Mouse (Mus musculus): ENCODE measurements around the gene C530008M17Rik. TPM values are rescaled to one million over a fixed set of nuclear protein-coding genes. Genes with fewer than 3 reads are reported as not detected.

C530008M17Rik gene
- polyA plus RNA-seq (2016; fragmentation: Nextera tagmentation; extraction: Ambion mirVana), result 81.2 and 81.5 TPM in 2 replicates

DNA sequence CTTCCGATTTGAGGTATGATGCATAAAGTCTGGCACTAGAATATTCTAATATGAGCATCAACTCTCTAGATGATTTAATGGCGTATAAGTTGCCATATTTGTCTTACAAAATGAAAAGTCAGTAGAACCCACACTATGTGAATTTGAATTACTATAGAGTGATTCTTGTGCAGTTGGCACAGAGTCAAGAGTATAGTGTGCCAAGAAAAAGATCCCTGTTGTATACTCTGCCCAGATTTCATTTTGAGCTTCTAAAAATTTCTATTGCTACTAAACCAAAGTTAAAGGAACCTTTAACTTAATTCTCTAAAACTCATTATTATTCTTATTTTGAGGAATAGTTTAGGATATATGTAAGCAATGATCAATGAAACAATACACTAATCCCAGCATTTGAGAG, at the start of gene C530008M17Rik:
Gene C530008M17Rik, plus strand, starts transcription at position 301 of the 400 bp plus-strand sequence.
- peak within 1 kb of the TSS; percentile 98 for H3K9ac ChIP-seq
- WGBS, result 91% methylated on average over 2 of the region's 2 CpGs
- no peaks in the 10 kb centered on the region for H3K9me3 ChIP-seq (replicated peaks)

DNA sequence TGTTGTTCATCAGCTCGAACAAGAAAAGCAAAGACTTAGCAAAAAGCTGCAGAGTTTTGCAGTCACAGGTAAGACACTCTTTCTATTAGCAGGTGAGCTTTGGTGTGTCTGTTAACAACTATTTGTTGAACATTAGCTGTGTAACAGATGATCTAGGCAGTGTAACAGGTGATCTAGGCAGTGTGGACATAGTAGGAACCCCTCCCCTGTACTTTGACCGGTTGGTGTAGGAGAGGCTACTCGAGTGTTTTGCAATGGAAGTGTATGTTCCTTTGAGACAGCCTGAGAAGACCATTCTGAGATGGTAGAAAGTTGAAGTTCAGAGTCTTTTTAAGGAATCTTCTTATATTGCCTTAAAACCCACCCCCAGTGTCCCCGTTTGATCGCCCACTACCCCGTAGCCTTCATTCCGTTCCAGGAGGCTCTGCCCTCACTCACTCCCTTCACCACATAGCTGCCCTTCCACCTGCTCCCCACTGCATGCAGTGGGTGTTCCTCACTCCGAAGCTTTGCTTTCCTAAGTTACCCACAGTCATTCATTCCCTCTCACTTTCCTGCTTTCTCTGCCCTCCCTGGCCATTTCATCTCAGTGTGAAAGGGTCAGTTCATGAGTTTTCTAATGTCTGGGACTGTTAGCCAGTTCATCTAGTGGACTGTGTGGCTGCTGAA, 46.5 kb upstream of the C530008M17Rik start:
- Histone ChIP-seq H3K36me3 (peaks cover 65% of the 10 kb centered on the region), H3K9ac (no peak overlapping the region; the same call in 1 of the 2 replicates), H3K9me3 (replicated peaks) (no peaks in the 10 kb centered on the region), H3K27ac (no peak overlapping the region), H3K4me3 (no peak overlapping the region), H3K27me3 (no peaks in the 10 kb centered on the region), H3K4me1 (no peaks in the 10 kb centered on the region), H3K4me2 (replicated peaks) (no peak overlapping the region)
- WGBS, result 93% methylated on average over 8 of the region's 8 CpGs
- no peak for ATAC-seq (ENCODE audit: low FRiP score)

More for the DNA sequence above, at the start of gene C530008M17Rik:
- Histone ChIP-seq H3K4me1 (peaks cover 26% of the 10 kb centered on the region), H3K4me3 (peak within 1 kb of the TSS; percentile 85), H3K36me3 (no peaks in the 10 kb centered on the region), H3K27ac (peak within 1 kb of the TSS; percentile 99), H3K27me3 (no peaks in the 10 kb centered on the region), H3K4me2 (replicated peaks) (peak within 1 kb of the TSS; percentile 78)
- no peak for ATAC-seq (ENCODE audit: low FRiP score)

DNA sequence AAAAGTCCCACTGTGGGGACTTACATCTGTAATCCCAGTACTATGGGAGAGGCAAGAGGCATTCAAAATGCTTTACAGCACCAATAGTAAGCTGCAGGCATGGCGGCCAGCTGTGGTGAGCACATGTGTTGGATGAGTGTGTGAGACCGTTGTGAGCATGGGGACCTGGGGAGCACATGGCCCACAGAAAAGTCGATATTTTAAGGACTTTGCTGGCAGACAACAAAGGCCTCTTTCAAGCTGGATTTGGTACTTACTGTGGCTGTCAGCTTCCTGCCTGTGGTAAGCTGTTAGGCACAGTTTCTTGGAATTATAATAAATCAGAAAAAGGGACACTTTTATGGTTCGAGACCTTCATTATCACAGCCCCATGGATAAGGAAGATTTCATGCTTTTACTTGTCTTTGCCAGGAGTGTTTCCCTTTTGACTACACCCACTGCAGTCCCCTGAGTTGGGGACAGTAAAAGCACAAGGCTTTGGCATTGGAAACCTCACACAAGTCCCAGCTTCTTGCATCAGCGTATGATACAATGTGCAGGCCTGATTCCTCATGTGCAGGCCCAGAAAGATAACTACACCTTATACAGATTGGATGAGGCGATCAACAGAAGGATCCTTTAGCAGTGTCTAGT, 43.3 kb upstream of the C530008M17Rik start:
- H3K27me3 ChIP-seq, result no peaks in the 10 kb centered on the region
- H3K36me3 ChIP-seq, result peaks cover 65% of the 10 kb centered on the region
- H3K4me1 ChIP-seq, result no peaks in the 10 kb centered on the region
- H3K27ac ChIP-seq, result no peak overlapping the region
- H3K4me3 ChIP-seq, result no peak overlapping the region
- H3K4me2 ChIP-seq (replicated peaks), result no peak overlapping the region
- 86% methylated on average over 6 of the region's 6 CpGs for WGBS
- H3K9ac ChIP-seq, result no peak overlapping the region
- ATAC-seq (ENCODE audit: low FRiP score), result no peak
- no peaks in the 10 kb centered on the region for H3K9me3 ChIP-seq (replicated peaks)

DNA sequence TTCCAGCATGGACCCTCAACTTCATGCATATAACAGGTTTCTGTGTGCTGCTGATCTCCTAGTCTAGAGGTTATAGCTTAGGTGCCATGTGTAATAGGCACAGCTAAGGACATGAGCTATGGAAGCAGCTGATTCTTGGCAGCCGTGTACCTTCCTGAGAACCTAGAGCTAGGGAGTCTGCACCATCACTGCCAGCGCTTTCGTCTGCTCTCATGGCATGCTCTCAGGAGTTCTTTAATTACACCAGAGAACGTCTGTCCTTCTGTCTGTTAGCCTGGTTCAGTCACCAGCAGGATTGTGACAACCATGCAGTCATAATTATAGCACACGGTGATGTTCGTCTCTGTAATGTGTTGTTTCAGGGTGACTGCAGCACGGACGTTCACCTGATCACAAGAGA, 41.0 kb upstream of the C530008M17Rik start:
- H3K9ac ChIP-seq, result no peak overlapping the region
- H3K4me2 ChIP-seq (replicated peaks), result no peak overlapping the region
- no peak overlapping the region for H3K4me3 ChIP-seq
- 93% methylated on average over 8 of the region's 8 CpGs for WGBS
- H3K4me1 ChIP-seq, result no peaks in the 10 kb centered on the region
- H3K36me3 ChIP-seq, result peaks cover 66% of the 10 kb centered on the region
- H3K27ac ChIP-seq, result no peak overlapping the region
- H3K27me3 ChIP-seq, result no peaks in the 10 kb centered on the region
- H3K9me3 ChIP-seq (replicated peaks), result no peaks in the 10 kb centered on the region
- no peak for ATAC-seq (ENCODE audit: low FRiP score)

DNA sequence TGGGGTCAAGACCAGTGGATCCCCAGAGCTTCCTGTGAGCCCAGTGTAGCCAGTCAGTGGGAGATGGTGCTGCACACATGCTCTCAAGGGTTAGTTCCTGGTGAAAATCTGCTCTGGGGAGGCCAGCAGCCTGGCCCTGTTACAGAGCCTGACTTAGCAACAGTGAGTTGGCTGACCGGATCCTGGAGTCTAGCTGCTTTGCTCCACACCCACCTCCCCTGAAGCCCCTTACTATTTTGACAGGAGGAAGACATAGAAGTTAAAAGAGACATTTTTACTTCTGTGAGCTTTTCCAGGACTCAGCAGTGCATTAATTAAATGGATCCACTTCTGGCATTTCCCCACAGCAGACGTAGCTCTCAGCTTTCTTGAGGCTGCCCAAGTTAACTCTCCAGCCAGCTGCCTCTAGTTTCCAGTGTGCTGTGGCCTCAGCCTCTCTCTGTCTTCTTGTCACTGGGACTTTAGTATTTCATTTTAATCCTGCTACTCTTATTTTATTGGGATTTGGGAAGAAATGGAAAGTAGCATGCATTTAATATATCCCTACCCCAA, 40.0 kb upstream of the C530008M17Rik start:
- H3K9ac ChIP-seq, result no peak overlapping the region
- H3K4me1 ChIP-seq, result no peaks in the 10 kb centered on the region
- H3K9me3 ChIP-seq (replicated peaks), result no peaks in the 10 kb centered on the region
- no peak for ATAC-seq (ENCODE audit: low FRiP score)
- peaks cover 59% of the 10 kb centered on the region for H3K36me3 ChIP-seq
- H3K27me3 ChIP-seq, result no peaks in the 10 kb centered on the region
- no peak overlapping the region for H3K4me2 ChIP-seq (replicated peaks)
- H3K4me3 ChIP-seq, result no peak overlapping the region
- H3K27ac ChIP-seq, result no peak overlapping the region
- 85% methylated on average over 2 of the region's 2 CpGs for WGBS

DNA sequence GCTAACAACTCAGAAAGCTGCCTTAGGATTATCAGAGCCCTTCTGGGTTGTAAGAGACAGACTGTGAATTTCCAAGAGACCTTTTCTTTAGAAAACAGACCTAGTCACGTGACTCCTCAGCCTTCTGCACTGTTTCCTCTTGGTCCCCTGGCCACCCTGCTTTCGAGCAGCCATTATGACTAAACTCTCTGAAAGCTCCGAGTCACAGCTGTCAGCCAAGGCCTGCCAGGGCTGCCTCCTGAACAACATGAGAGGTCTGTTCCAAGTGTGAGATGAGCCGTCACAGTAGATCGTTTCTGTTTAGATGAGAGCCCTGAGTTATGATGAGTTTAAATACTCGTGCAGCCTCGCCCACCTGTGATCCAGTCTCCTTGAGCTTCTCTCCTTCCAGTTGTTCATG, 37.6 kb upstream of the C530008M17Rik start:
- H3K9ac ChIP-seq, result no peak overlapping the region
- ATAC-seq (ENCODE audit: low FRiP score), result no peak
- no peaks in the 10 kb centered on the region for H3K4me1 ChIP-seq
- no peaks in the 10 kb centered on the region for H3K27me3 ChIP-seq
- WGBS, result 93% methylated on average over 7 of the region's 7 CpGs
- H3K4me3 ChIP-seq, result no peak overlapping the region
- no peak overlapping the region for H3K27ac ChIP-seq
- no peak overlapping the region for H3K4me2 ChIP-seq (replicated peaks)
- H3K36me3 ChIP-seq, result peaks cover 59% of the 10 kb centered on the region
- no peaks in the 10 kb centered on the region for H3K9me3 ChIP-seq (replicated peaks)

DNA sequence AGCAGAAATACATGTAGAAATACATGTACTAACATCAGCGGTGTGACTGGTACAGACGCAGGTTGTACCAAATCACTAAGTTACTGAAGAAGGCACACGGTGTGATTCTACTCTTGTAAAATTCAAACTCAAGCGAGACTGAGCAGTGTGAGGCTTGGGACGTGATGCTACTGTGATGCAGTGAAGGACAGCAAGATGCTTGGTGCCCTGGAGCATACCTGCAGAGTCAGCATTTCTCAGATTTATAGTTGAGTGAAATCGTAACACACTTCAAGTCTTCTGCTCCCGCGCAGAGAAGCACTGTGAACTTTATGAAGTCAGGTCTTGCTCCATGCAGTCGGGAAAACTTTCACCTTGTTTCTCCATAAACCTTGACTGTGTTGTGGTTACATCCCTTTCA, 32.6 kb upstream of the C530008M17Rik start:
- Histone ChIP-seq H3K9me3 (replicated peaks) (no peaks in the 10 kb centered on the region), H3K36me3 (peaks cover 38% of the 10 kb centered on the region), H3K4me1 (no peaks in the 10 kb centered on the region), H3K4me3 (no peak overlapping the region), H3K9ac (no peak overlapping the region), H3K27ac (no peak overlapping the region), H3K4me2 (replicated peaks) (no peak overlapping the region), H3K27me3 (no peaks in the 10 kb centered on the region)
- WGBS, result 96% methylated on average over 9 of the region's 9 CpGs
- no peak for ATAC-seq (ENCODE audit: low FRiP score)

DNA sequence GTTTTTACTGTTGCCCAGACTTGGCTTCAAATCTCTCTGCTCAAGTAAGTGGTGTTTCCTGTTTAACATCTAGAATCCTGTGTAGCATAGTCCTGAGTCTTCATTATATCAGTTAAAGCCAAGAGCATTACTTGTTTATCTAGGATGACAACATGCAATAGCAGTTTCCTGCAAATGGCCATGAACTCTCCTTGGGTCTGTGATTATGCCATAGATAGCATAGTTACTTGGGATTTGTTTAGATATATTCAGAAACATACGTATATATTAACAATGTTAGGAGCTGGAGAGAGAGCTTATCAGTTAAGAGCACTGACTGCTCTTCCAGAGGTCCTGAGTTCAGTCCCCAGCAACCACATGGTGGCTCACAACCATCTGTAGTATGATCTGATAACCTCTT, 28.5 kb upstream of the C530008M17Rik start:
- H3K9me3 ChIP-seq (replicated peaks), result no peaks in the 10 kb centered on the region
- peaks cover 29% of the 10 kb centered on the region for H3K36me3 ChIP-seq

DNA sequence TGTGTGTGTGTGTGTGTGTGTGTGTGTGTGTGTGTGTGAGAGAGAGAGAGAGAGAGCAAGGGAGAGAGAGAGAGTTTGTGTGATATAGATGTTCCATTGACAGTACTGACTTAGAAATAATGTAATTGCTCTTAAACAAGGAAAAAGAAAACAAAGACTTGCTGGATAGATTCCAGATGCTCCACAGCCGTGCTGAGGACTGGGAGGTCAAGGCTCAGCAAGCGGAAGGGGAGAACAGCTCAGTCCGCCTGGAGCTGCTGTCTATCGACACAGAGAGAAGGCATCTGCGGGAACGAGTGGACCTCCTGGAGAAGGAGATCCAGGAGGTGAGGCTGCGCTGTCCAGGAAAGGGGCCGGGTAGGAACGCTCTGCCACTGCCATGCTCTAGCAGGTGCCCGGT, 22.3 kb upstream of the C530008M17Rik start:
- no peaks in the 10 kb centered on the region for H3K9me3 ChIP-seq (replicated peaks)
- no peak for ATAC-seq (ENCODE audit: low FRiP score)
- H3K9ac ChIP-seq, result no peak overlapping the region
- H3K27me3 ChIP-seq, result no peaks in the 10 kb centered on the region
- 84% methylated on average over 10 of the region's 10 CpGs for WGBS
- no peak overlapping the region for H3K4me2 ChIP-seq (replicated peaks)
- no peak overlapping the region for H3K27ac ChIP-seq
- H3K36me3 ChIP-seq, result peaks cover 43% of the 10 kb centered on the region
- no peak overlapping the region for H3K4me3 ChIP-seq
- H3K4me1 ChIP-seq, result no peaks in the 10 kb centered on the region

More for the DNA sequence above, 28.5 kb upstream of the C530008M17Rik start:
- ATAC-seq (ENCODE audit: low FRiP score), result no peak
- H3K4me2 ChIP-seq (replicated peaks), result no peak overlapping the region
- WGBS, result 90% methylated on average over 1 of the region's 1 CpGs
- H3K9ac ChIP-seq, result no peak overlapping the region
- no peak overlapping the region for H3K27ac ChIP-seq
- no peaks in the 10 kb centered on the region for H3K4me1 ChIP-seq
- no peak overlapping the region for H3K4me3 ChIP-seq
- no peaks in the 10 kb centered on the region for H3K27me3 ChIP-seq

DNA sequence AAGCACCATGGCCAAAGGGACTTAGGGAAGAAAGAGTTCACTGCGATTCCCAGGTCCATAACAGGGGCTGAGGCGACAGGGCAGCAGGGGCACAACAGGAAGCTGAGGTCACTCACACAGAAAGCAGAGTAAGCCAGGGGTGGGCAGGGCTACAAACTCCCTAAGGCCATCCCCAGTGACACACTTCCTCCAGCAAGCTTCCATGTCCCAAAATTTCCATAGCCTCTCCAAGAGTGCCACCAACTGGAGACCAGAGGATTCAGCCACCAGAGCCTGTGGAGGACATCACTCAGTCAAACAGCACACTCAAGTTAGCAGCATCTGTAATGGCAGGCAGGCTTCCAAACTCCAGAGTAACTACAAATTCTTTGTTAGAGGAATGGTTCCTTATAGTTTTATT, 20.7 kb upstream of the C530008M17Rik start:
- no peak for ATAC-seq (ENCODE audit: low FRiP score)
- peaks cover 49% of the 10 kb centered on the region for H3K36me3 ChIP-seq

DNA sequence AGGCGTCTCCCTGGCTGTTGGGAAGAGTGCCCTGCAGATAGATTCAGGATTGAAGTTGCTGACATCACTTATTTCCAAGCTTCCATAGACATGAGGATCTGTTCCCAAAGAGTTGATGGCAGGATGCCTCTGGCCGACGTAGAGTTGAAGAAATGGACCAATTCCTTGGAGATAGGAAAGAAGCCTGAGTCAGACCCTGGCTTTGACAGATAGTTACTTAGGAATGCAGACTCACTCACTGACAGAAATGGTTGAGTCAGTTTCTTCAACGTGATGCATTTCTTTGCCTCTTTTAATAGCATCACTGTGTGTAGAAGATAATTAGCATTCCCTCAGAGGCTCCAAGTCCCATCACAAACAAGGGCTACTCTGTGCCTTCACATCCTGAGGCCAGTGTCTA, 14.2 kb upstream of the C530008M17Rik start:
- Histone ChIP-seq H3K4me3 (no peak overlapping the region), H3K27me3 (no peaks in the 10 kb centered on the region), H3K4me1 (no peaks in the 10 kb centered on the region), H3K9me3 (replicated peaks) (no peaks in the 10 kb centered on the region), H3K36me3 (peaks cover 42% of the 10 kb centered on the region), H3K9ac (no peak overlapping the region), H3K4me2 (replicated peaks) (no peak overlapping the region), H3K27ac (no peak overlapping the region)
- WGBS, result 91% methylated on average over 4 of the region's 4 CpGs
- ATAC-seq (ENCODE audit: low FRiP score), result no peak

More for the DNA sequence above, 20.7 kb upstream of the C530008M17Rik start:
- Histone ChIP-seq H3K9me3 (replicated peaks) (no peaks in the 10 kb centered on the region), H3K4me3 (no peak overlapping the region), H3K4me2 (replicated peaks) (no peak overlapping the region), H3K27me3 (no peaks in the 10 kb centered on the region), H3K27ac (no peak overlapping the region), H3K9ac (no peak overlapping the region), H3K4me1 (no peaks in the 10 kb centered on the region)
- 86% methylated on average over 2 of the region's 2 CpGs for WGBS

DNA sequence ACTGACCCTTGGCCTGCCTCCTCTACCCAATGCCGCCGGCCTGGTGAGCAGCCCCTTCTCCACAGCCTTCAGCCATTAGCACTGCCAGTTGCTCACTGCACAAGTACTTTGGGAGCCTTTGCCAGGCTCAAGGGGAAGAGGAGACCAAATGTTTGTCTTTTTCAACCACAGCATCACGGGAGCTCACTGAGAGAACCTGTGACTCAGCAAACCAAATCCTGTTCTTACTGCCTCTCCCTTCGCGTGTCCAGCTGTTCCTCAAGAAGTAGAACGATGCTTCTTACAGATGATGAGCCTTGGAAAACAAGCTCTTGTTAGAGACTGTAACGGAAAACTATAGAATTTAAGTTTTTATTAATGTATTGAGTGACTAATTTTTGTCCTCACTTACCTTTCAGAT, 12.1 kb upstream of the C530008M17Rik start:
- peaks cover 31% of the 10 kb centered on the region for H3K36me3 ChIP-seq
- no peak overlapping the region for H3K27ac ChIP-seq
- H3K9ac ChIP-seq, result no peak overlapping the region
- H3K4me2 ChIP-seq (replicated peaks), result no peak overlapping the region
- H3K9me3 ChIP-seq (replicated peaks), result no peaks in the 10 kb centered on the region
- WGBS, result 89% methylated on average over 7 of the region's 7 CpGs
- H3K4me1 ChIP-seq, result no peaks in the 10 kb centered on the region
- no peaks in the 10 kb centered on the region for H3K27me3 ChIP-seq
- no peak for ATAC-seq (ENCODE audit: low FRiP score)
- no peak overlapping the region for H3K4me3 ChIP-seq
